Mouse (Mus musculus) lung, adult 2 months (tissue): Measurements from ENCODE around the gene Msrb3.

Source experiments
- CTCF ChIP-seq: fragments of 200-500 bp; IDR thresholded peaks from 2 replicates; pipeline ENCODE4 v1.5.1; 2011; ENCODE audit warnings: mild to moderate bottlenecking, low read length, control low read depth; ENCODE audit not compliant: insufficient read depth
- POLR2A ChIP-seq: fragments of 200-500 bp; IDR thresholded peaks from 2 replicates; pipeline ENCODE4 v1.6.1; 2011; ENCODE audit warnings: low read depth, mild to moderate bottlenecking, control low read depth, low read length, borderline replicate concordance; ENCODE audit errors: extremely low read depth

GRCm38 (mm10) chr10:120794391-120794817, 104.5 kb downstream of the Msrb3 start:
- TF ChIP-seq POLR2A (no peak), CTCF (no peak)
